Mouse (Mus musculus) thymus, postnatal 10 days (tissue): ENCODE results near the gene Pcdh18.

Experiments
- DNase-seq, 2 experiments: peaks; one replicate each; pipeline ENCODE4 v3.0.0; 2021; ENCODE audit warnings: low spot score in 2 of 2

Gene Pcdh18

DNA sequence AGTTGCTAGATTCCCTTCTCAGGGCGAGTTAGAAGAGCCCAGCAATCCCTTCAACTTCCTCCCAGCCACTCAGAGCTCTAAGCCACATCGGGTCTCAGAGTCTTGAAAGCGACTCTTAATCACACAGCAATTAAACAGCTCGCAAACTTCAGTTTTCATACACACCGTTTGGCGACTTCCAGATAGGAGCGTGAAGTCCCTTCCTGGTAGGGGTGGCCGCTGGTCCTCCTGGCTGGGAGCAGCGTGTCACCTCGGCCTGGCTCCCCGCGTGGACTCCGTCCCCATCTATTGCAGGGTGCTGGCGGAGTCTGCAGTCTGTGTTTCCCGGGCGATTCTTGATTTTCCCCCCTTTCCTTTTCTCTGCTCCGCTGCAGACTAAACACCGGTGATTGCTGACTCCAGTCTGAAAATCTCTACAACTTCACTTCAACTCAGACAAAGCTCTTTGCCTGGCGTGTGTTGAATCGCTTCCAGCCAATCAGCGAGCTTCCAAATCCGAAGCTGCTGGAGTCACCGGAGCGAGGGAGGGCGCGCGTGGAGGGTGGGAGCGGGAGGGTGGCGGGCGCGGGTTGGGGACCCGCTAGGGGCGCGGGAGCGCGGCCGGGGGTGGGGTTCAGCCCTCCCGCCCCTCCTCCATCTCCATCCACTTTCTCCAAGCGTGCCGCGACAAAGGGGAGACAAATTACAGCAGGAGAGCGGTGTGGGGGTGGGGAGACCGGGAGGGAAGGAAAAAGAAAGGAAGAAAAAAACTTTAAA lies at the start of gene Pcdh18:
Gene Pcdh18 (minus strand): TSS at position 456 of the 756 bp plus-strand sequence.
- DNase-seq, result no peak

DNA sequence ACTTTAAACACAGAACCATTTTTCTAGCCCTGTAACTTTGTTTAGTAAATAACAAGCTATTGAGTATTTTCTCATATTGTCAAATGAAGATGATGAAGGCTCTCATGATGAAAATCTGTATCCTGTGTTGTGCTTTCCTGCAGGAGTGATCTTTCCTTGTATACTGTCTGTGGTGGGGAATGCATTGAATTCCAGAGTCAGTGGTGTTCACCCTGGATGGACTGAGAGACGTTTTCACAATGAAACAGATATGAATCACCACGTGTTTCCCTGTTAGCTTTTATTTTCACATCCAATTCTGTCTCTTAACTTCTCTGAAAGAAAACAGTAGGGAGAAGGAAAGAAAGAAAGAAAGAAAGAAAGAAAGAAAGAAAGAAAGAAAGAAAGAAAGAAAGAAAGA lies 49.7 kb upstream of the Pcdh18 start:
- DNase-seq, result no peak

DNA sequence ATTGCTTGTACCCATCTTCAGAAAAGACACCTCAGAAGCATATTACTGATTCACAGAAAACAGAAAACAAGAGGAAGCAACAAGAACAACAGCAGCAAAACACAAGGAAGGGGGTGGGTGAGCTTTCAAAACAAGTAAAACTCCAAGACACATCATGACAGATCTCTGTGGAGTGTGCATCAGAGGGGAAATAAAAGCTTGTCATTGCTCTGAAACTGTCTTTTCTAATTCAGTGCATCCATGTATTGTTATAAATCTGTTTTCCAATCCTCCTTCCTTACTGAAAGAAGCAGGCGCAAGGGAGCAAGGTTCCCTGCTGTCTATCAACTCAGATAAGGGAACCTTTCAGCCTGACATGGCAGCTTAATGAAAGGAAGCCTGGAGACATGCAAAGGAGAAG lies 48.4 kb upstream of the Pcdh18 start:
- no peak for DNase-seq

DNA sequence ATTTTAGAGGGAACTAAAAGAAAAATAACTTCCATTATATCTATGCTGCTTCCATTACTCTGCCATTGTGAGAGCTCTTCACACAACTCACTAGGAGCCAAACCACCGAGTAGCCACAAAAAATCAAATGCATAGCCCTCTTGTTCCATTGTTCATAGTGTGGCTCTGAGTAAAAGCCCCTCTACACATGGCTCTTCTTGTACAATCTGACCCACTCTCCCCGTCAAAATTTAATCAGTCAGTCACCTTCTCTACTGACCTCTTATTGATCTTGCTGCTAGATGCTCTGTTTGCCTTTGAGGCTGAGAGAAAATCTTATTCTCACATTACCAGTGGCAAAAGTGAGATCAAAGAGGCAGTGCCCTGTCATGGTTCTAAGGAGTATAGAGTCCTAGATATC lies 31.2 kb upstream of the Pcdh18 start:
- DNase-seq, result no peak

DNA sequence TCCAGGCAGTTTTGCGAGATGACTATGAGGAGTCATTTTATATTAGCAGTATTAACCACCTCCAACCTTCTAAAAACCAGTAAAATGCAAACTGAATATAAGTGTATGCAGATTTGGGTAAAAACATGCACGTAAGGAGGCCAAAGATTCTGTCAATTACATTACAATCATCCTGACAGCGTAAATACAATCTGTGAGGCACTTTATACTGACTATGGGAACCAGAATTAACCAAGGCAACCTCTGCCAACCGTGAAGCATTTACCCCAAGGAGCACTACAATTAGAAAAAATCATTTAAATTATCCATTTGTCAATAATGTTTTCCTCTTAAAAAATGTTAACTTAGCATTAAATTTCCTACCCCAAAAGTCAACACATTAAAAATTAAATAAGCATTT lies 30.6 kb upstream of the Pcdh18 start:
- no peak for DNase-seq

DNA sequence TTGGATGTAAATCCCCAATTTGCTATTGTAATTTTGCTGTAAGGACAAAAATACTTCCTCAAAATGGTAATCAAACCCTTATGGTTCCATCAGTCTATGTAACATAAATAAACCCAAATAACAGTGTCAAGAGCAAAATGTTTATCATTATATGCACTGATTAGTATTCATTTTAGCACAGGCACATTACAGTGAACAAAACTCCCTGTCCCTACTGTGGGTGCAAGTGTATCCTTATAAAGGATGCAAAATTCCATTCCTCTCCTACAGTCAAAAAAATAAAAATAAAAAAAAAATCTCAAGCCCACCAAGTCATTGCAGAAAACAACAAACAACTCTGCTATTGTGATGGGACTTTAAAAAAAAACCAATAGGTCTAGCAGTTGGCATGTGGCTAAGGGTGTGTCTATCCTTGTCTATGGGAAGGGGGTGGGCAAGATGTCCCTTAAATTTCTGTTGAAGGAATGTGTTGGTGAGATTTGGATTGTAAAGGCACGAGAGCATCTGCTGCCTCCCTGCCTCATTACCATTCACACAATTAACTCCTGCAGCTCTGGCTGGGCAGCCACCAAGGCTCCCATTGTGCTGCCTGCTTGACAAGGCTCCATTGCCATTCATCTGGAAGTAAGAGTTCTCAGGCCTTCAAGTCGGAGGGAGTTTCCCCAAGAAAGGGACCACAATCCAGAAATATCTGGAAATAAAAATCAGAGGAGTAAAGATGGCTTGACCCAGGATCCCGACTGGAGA lies 12.0 kb upstream of the Pcdh18 start:
- no peak for DNase-seq

DNA sequence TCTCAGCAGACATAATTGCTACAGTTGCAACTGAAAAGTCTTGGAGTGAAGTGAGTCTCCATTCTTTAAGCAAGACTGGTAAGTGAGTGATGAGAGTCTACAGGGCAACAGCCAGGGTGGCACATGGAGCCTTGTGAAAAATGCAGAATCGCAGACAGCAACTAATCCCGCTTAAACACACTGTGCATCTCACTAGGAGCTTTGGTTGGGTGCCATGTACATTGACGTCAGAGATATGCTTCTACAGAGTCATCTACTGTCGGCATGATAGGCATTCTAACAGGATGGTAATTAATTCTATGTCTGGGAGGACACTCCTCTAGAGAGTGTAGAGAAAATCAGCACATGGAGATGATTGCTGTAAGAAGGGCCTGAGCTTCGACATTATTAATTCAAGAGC lies 5.6 kb upstream of the Pcdh18 start:
- no peak for DNase-seq

DNA sequence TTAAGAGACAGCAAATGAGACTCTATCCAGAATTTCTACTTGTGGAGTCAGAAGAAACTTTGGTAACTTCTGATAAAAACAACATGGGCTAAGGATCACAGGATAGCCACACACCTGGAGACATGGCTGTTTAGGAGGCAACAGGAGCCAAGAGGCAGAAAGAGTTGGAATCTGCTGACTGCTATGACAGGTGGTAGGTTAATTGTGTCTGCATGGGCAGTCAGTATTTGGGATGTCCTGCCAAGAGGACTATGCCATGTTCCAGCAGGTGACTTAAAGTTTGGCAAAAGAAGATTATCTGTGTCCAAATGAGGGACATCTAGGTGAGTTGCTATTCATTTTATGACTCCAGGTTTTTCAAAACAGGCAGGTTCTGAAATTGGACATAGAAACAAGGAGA lies 4.8 kb upstream of the Pcdh18 start:
- no peak for DNase-seq

DNA sequence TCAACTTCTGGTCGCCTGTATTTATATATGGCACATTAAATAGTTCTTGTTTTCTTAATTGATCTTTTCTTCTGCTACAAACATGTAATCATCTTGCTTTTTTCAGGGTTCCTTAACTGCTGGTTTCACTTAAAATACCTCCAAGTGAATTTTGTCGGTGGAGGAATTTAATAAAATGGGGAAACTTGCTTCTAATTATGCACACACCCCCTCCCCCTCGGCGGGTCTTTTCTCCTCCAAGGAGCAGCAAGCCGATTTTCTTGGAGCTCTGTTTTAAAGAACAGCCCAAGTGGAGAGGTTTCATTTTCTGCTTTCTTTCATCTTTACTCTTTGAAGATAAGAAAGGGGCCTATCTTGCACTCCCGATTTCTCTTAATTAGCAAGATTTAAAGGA lies 498 bp upstream of the Pcdh18 start:
- DNase-seq, result no peak

DNA sequence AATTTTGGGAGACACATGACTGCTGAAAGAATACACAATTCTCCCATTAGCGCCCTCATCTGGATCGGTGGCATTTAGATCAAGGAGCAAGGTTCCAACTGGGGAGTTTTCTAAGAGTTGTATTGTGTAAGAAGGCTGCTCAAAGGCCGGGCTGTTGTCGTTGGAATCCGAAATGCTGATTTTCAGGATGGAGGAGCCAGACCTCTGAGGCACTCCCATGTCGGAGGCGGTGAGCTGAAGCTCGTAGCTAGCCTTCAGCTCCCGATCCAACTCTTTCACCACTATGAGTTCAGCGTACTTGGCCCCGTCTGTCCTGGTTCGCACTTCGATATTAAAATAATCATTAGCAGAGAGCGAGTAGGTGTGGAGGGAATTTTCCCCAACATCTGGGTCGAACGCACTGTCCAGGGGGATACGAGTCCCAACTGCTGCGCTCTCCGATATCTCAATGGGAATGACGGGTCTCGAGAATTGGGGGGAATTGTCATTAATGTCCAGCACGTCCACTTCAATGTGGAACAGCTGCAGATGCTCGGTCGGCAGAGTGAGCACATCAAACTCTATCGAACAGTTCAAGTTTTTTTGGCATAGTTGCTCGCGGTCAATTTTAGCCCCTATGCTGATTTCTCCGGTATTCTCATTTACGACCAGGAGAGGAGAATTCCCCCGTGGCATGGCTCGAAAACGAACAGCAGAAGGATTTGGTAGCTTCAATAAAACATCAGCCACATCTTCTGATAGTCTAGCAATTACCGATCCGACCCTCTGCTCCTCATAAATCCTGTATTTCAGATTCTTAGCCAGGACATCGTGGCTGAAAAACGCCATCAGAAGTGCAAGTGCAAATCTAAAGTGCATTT lies 909 bp downstream of the Pcdh18 start:
- DNase-seq, result no peak

DNA sequence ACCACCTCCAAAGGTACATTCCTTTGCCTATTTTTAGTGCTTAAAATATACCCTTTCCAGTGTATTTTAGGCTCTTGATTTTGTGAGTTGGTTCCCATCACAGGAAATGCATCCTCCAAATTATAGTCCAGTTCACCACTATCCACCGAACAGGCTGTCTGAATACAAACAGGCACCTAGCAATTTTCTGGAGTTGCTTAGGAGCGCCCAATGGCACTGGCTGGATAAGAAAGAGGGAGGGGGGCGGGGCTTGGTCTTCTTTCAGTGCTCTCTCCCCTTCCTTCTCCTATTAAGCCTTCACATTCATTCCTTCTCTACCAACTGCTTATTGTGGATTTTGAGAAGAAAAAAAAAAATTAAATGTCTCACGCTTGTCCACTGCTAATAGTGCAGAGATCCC lies 4.4 kb downstream of the Pcdh18 start:
- DNase-seq, result no peak

DNA sequence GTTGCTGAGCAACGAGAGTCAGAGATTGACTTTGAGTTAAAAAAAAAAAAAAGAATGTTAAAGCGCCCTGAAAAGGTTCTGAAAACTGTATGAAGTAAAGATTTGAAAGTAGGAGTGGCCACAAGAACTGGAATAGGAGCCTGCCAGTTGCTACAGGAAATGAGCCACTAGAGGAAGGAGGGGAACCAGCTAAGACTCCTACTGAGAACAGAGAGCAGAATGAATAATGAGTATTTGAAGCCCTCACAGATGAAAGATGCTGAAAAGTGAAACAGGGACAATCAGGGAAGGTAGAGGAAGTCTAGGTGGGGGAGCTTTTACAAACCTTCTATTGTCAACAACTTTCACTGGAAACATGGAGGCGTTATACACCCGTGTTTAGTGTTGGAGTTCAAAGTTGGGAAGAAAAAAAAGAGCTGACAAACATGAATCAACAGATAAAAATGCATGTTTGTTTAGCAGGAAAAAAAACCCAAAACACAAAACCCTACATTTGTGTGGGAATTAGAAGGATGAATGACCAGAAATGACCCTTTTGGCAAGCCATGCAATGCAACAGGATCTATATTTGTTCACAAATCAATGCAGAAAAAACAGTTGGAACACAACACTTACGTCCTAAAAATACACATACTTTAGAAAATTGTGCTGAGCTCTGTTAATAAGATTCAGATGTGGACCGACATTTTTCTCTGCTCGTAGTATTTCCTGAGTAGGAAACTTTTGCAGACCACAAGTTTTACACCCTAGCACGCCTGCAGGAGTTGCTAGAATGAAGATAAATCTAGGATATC lies 7.4 kb downstream of the Pcdh18 start:
- DNase-seq, result no peak

DNA sequence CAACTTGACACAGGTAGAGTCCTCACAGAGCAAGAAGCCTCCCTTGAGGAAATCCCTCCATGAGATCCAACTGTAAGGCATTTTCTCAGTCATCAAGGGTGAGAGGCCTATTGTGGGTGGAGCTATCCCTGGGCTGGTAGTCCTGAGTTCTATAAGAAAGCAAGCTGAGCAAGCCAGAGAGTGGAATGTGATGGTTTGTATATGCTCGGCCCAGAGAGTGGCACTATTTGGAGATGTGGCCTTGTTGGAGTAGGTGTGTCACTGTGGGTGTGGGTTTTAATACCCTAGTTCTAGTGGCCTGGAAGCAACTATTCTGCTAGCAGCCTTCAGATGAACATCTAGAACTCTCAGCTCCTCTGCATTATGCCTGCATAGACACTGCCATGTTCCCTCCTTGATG lies 9.1 kb downstream of the Pcdh18 start:
- DNase-seq, result no peak

DNA sequence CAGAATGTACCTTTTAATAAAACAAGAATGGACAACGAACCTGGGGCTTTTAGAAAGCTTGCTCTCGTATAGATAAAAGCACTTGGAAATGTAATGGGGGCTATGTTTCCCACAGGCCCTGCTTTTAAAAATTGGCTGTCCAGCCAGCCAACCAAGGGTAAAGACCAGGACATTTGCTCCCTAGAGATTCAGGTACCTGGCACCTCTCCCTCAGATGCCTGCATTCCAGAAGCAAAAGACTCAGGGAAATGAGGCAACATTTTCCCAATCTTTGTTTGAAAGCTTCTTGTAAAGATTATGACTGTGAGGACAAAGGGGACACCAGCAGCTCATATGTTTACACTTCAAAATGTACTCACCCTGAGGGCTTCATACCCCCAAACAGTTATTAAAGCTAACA lies 18.1 kb downstream of the Pcdh18 start:
- DNase-seq, result no peak

DNA sequence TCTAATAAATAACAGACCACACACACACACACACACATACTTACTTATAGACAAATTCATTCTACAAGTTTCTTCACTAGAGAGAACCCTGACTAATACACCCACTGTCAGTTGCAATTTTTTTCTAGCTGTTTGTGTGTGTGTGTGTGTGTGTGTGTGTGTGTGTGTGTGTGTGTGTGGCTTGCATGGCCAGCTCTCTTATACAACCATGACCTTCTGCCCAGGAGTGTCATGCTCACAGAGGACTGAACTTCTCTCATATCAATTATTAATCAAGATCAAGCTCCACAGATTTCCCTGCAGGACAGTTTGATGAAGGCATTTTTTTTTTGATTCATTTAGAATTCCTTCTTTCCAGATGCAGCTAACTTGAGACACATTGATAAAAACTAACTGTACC lies 18.6 kb downstream of the Pcdh18 start:
- DNase-seq, result no peak

DNA sequence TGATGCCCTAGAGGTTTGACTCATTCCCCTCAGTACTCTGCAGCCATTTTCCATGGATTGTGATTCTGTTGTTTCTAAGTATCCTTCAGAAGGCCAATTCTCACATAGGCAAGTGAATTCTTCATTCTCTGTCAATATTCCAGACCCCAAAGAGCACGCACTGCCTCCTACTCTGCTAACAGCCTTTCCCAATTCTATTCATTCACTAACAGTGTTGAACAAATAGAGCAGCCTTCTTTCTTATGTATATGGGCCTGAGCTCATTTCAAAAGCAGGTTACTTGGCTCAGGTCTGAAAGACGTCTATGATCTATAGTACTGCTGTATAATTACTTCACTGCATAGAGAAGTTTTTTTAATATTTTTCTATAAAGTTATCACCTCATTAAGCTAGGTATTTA lies 50.6 kb downstream of the Pcdh18 start:
- no peak for DNase-seq

DNA sequence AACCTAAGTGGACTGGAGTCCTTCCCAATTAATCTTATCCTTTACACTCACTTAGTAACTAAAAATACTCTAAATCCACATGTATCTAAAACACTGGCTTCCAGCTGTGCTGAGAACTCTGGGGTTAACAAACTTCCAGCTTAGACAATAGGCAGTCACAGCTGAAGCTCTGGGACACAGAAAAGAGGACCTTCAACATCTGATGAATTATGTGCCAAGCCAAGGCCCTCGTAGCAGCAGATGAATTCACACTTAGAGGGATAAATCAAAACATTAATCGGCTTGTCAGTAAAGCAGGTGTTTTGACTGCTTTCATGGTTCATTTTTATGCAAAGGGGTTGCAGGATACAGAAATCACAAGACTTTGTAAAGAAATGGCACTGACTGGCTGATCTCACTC lies 57.2 kb downstream of the Pcdh18 start:
- no peak for DNase-seq
